Mouse (Mus musculus) layer of hippocampus, postnatal 14 days (tissue): ENCODE measurements at regions not wholly inside any gene's neighbourhood (a gene's known extent, or its start where the extent isn't known, plus 50 kb on each side); places are given as distances from the start of the nearest gene placed in this dataset.
A peak's percentile ranks its signal among the peaks of the same experiment; 100 is the strongest.
"Not testable (repeated sequence)": the region's sequence is repeated elsewhere in the genome, so short reads cannot be mapped to it uniquely, and the experiment has no call there.

ENCODE experiments used
- DNase-seq, 2 experiments: peaks; one replicate each; pipeline ENCODE4 v3.0.0; 2021 to 2022; ENCODE audit warnings: low spot score in 2 of 2, mixed read lengths in 1 of 2

DNA sequence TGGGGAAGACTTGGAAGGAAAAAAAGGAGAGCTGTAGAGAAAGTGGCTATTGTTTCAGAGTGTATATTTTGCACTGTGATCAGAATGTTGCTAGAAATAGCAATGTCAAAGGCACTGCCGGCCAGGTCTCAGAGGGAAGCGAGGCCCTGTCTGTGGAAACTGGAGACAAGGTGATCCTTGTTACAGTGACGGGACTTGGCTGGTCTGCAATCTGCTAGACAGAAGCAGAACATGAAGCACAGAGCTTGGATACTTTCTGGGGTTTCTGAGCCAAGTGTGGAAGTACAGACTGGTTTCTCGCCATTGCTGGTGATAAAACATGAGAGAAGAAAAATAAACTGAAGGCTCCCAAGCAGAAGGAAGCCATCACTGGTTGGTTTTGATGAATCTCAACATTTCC is 198.3 kb upstream of the Slc7a14 start:
- DNase-seq = peak in 1 of 2 experiments; percentile 4

DNA sequence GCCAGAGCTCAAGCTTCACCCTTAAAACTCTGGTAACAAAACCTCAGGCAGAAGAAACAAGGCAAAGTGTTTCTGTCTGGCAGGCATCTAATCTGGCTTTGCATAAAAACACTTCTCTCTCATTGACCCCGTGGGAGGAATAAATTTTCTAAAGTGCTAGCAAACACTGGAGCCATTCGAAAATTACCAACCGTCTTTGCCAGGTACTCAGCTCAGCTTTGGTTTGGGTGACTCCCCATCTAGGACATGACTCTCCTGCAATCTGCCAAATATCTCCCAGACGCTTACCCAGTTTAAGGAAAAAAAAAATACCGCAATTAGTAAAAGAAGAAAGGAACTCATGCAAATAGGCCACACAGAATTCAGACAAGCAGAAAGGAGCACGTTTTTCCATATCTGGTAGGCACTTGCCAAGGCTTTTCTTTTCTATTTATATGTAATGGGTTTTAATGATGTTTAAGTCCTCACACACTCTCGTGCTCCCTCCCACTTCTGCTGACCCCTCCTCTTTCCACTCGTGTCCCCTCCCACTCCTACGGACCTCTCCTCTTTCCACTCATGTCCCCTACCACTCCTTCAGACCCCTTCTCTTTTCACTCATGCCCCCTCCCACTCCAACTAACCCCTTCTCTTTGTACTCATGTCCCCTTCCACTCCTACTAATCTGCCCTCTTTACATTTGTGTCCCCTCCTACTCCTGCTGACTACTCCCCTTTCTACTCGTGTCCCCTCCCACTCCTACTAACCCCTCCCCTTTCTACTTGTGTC is 189.2 kb upstream of the Slc7a14 start:
- peak in 1 of 2 experiments; percentile 41 for DNase-seq

DNA sequence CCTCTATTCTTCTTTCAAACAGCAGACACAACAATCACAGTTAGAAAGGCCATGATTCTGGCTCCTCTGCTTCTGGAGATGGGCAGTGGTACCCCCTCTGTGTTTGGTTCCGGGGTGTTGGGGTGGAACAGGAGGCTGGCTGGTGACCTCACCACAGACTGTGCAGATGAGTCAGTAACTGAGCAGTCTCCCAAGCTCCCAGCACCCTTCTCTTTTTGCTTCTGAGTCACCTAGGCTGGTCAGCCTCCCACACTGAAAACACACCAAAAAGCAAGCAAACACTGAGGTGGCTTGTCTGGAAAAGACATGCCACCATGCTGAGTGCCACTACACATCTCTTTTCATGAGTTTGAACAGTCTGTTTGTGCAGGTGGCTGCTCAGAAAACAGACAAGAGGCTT is 185.1 kb upstream of the Slc7a14 start:
- DNase-seq = no peak

DNA sequence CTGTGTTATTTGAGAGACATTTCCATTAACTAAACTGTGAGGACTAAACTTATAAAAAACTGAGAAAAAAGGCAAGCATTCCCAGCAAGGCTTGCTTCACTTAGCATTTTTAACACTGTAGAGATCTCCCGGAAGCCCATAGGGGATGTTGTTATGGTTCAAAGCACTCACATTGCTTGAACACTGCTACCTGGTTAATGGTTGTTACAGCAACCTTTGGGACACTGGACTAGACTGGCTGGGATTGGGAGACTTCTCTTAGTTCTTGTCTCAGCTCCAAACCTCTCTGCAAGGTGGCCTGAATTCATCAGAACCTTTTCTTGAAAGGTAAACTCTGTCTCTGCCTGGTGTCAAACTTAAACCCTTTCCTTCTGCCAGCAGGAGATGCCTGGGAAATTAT is 184.5 kb upstream of the Slc7a14 start:
- no peak for DNase-seq

DNA sequence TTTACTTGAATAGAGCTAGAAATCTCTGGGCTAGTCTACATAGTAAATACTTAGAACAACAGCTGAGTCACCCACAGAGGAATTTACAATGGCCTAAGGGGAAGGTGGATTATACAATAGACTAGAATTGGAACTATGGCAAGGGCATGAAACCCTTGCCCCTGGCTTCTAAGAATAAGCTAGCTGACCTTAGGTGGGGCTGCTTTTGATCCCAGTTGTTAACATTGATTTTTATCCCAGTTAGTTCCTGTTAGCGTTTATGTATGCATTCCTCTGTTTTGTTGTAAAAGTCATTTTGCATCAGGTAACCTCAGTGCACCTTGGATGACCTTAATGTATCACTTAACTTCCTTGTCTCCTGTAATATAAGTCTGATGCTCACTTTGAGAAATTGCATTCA is 181.6 kb upstream of the Slc7a14 start:
- DNase-seq = not testable (repeated sequence)

DNA sequence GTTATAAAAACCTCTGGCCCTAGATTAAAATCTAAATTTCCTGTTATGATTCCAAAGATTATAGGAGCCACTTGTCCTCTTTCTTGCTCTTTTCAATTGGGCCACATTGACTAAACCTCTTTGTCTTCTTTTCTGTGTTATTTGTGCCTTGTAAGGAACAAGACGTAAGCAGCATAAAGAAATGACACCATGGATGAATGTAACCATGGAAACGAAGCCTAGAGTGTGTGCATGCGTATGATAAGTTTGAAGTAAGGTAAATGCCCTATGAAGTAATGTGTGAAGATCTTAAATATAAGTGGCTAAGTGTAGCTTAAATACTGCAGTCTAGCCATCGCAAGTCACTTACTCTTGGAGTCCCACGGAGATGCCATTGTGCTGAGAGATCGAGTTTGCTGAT is 177.4 kb upstream of the Slc7a14 start:
- DNase-seq = no peak

DNA sequence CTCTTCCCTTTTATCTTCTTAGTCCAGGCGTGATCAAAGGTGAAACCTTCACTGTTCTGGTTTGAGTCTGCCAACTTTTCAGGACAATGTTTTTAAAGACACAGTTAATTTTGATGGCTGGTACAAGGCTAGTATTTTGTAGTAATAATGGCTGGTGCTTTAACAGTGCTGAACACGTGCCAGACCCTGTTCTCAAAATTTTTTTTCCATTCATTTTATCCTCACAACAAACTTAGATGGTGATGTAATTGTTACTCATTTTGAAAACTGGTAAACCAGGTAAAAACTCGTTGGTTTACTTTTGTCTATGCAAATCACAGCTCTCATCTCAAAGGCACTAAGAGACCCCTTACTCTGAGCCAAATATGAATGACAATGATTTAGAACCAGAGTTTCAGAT is 171.8 kb upstream of the Slc7a14 start:
- no peak for DNase-seq

DNA sequence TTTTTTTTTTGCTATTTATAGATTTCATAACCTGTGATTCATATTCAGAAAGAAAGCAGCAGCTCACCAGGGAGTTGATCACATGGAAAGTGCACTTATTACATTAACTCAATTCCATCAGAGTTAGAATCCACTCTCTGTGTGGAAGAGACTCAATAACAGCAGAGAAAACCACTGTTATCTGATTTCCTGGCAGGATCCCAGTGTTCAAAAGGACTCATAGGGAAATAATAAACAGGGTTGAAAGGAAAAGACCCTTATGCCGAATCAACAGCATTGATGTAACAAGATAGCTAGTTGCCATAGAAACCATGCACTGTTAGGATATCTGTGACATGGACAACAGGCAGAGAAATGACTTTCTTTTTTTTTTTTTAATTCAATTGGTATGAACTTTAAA is 157.7 kb upstream of the Slc7a14 start:
- peak in 1 of 2 experiments; percentile 3 for DNase-seq

DNA sequence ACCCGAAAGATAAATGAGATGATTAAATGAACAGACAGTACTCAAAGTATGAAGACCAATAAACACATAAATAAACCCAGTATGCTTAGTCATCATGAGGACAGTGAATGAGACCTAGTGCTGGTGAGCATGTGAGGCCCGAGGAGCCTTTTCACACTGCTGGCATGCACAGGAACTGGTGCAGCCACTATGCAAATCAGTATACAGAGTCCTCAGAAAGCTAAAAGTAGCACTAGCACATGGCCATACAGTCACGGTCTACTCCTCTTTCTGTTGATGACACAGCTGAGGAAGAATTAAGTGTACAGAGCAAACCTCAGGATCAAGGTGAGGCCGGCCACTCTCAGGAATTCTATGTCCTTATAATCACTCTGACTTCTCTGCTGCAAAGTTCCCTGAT is 154.1 kb upstream of the Slc7a14 start:
- no peak for DNase-seq

DNA sequence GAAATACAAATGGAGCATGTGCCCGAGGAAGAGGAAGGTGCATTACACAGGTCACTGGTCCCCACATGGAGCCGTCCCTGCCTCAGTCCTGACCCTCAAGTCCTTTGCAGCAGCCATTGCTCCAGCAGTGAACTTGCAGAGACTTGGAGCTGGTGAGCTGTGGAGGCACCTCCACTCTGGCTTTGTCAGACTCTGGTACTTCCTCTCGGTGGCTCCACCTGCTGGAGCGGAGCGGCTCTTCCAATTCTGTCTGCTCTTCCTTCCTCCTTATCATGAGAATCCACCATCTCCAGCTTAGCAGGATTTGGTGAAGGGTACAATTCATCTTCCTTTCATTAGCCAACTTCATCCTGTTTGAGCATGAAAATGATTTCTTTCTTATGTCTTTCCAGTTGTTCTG is 149.3 kb upstream of the Slc7a14 start:
- DNase-seq = peak; percentile 11 to 13

DNA sequence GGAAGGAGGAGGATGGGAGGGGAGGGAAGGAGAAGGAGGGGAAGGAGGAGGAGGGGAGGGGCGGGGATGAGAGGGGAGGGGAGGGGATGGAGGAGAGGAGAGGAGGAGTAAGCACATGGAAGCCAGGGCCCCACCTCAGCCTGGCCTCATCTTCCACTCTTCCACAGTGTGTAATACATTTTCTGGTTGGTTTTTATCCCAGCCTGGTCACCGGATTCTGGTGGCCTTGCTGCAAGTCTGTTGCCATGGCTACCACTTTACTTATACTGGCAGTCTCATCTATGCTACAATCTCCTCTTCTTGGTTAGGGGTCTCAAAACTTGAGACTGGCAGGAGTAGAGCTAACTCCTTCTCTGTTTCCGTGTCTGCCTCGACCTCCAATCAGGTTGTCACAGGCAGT is 147.8 kb upstream of the Slc7a14 start:
- DNase-seq = no peak

DNA sequence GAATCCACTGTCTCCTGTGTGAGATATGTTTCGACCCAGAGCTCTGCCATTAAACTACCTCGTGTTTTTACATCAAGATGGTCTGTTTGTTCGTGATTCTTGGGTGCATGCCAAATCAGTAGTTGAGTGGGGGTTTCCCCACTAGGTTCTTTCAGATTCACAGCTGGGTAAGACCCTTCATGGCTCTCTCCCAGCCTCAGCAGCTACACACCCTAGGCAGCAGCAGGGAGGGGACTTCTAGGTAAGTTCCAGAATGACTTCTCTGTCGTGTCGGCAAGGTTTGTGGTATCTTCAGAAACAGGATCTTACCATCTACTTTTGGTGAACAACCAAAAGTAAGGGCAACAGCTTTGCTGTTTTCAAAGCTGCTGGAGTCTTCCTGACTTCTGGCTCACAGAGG is 144.9 kb upstream of the Slc7a14 start:
- no peak for DNase-seq

DNA sequence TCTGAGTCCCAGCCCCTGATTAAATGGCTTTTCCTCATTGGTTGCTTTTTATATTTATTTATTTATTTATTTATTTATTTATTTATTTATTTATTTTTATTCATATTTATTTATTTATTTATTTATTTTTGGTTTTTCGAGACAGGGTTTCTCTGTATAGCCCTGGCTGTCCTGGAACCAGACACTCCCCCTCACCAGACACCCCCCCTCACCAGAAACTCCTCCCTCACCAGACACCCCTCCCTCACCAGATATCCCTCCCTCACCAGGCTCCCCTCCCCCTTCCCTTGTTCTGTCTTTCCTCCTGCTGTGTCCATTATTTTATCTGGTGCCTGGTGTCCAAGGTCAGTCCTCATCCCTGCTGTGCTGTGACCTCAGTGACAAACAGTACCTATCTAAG is 134.7 kb upstream of the Slc7a14 start:
- DNase-seq = no peak

DNA sequence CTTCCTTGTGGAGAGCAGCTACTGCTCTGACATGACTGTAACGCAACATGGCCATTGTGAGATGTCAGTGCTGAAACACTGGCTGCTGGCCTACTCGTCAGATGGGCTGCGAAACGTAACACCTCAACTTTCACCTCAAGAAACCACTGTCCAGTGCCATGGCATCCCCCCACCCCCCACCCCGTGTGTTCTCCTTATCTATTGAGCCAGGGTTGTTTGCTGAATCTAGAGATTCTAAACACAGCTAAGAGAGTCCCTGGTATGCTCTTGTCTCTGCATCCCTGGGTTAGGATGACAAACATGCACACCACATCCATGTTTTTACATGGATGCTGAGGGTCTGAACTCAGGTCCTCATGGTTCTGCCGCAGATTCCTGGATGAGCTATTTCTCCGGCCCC is 134.1 kb upstream of the Slc7a14 start:
- DNase-seq = no peak

DNA sequence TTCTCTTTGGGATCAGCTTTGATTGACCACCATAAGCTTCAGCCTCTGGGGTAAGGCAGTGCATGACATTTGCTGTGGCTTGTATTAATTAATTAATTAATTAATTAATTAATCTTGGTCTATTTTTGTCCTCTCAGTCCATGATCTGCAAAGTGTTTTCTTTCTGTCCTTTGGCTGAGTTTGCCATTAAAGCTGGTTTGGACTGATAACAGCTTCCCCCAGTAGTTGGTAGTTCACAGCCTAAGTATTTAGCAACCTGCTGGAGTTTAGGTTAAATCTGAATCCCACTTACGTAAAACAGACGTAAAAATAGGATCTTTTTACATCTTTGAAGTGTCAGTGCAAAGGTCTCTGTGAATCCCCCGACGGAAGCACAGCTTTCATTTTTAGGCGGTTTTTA is 133.7 kb upstream of the Slc7a14 start:
- DNase-seq = no peak

DNA sequence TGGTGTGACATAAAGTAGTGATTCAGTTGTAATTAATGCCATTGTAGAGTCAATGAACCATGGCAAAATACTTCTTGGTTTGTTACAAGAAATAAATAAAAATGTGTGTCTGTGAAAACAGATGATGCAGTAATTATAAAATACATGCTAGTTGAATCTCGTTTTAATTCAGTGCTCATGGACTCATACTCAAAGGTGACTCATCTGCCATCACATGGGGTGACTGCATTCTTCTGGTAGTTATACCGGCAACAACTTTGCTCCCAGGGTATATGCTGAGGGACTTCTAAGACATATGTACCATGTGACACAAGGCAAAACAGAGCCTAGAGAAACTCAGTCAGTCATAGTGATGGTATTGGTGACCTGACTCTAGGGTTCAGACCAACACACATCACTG is 130.1 kb upstream of the Slc7a14 start:
- no peak for DNase-seq

DNA sequence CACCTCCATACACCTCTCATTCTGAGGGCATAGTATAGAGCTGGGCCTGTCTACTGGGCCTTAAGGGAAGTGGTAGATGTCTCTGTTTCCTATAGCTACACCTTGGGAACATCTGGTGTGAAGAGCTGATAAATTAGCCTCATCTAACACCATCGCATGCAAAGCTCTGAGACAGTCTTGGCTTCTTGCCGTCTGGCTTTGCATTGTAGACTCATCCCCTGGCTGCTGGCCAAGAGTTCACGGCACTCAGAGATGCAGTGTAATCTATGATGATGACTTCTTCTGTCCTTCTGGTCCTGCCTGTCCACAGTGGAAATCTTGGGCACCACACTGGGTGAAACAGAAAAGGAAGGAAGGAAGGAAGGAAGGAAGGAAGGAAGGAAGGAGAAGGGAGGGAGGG is 127.8 kb upstream of the Slc7a14 start:
- DNase-seq = no peak

DNA sequence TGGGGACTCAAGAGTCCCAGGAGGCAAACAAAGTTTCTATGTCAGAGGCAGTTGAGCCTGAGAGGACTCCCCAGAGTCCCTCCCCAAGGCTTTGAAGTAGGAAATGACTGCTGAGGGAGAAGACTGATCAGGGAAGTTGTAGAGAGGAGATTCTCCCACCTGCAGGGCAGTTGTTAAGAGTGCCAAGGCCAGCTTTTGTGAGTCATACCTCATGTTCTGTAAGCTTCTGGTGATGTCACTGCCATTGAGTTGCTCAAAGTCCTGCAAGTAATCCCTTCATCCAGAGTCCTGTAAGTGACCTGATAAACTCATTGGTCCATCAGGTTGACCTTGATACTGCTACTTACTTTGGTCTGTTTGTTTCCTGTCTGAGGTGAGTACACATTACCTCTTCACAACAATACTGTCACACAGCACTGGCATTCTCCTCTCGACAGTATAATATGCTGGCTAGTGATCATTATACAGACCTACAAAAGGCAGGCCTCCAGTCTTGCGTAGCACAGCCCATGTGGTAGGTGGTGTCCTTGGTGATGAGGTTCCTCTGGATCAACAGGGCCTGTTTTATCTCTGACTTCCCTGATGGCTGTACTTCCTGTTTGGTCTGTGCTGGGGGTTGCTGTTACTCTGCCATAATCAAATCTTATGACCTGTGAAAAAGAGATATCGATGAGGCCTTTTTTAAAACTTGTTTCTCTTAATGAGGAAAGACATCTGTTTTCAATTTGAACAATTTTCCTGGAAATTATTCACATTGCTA is 125.2 kb upstream of the Slc7a14 start:
- peak in 1 of 2 experiments; percentile 10 for DNase-seq

DNA sequence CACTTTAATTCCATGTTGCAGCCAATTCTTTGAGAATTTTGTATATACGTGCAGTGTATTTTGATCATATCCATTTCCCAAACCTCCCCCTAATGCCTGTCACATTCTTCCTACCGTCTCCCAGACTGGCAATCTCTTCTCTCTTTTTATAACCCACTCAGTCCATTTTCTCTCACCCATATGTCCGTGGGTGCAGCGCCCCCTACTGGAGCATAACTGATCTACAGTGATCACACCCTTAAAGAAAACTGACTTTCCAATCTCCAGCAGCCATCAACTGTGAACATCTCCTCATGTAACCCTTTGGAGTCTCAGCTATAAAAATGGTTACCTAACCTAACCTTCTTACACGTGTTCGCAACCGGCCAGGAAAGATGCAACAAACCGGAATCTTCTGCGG is 123.0 kb upstream of the Slc7a14 start:
- no peak for DNase-seq

DNA sequence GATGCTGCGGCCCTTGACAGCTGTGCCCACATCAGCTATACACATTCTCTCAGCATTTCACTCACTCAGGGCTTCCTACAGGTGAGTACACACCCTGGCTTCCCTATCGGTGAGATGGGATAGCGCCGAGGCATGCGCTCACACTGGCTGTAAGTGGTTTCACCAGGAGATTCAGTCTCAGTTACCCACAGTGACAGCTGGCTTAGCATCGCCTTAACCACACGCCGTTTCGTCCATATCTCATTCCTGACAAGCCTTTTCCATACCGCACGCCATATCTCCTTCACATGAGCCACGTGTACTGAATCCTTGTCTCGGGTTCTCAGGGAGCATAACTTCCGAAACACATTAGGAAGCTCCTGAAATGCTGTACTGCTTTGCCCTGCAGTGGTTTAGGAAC is 113.3 kb upstream of the Slc7a14 start:
- no peak for DNase-seq

DNA sequence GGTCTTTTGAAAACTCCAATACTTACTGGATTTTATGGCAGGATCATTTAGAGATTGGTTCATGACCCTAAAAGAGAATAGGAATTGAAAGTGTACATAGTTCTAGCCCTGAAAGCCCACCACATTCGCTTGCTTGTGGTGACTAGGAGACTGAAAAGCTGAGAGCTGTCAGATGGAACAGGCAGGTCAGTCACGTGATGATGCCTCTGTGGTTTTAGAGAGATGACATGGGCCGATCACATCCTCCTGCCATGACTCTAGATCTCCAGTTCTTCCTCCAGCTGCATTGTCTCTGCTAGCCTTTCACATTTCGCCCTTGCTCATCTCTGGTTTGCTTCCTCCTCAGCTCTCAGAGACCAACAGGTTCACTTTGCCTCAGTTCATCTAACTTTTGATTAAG is 98.6 kb upstream of the Slc7a14 start:
- no peak for DNase-seq

DNA sequence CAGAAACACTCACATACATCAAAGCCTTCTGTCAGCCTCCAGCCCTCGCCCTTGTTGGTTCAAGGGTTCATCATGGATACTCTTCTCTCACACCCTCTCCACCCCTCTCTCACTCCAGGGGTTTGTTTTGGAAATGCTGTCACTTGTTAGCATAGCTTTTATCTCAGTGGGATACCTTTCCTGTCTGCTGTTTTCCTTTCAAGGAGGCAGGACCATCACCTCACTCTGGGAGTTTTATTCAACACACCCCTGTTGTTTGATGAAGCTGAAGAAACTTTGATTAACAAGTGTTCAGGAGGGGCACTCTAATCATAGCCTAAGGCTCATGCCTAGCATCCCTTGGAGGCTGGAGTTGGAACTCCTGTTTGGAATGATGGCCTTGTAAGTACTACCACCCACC is 95.7 kb upstream of the Slc7a14 start:
- DNase-seq = no peak

DNA sequence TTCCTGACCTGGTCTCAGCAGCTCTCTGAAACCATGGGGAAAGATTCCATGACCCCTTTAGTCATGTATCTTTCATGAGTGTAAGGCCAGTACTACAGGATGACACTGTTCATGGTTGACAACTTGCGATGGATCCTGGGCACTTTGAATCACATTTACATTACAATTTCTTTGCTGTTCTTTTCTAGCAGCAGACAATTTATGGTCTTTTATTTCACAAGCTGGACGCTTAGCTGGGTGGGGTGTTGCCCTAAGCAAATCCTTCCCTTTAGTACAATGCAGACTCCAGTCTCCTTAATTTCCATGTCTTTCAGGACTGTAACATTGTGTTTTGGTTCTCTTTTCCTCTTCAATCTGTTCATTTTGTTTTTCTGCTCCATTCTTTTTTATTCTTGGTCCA is 89.0 kb upstream of the Slc7a14 start:
- DNase-seq = no peak
